Mouse (Mus musculus): Measurements from ENCODE around the gene Ucn2. TPM values are rescaled to one million over a fixed set of nuclear protein-coding genes. Genes with fewer than 3 reads are reported as not detected.

The Ucn2 gene
- polyA plus RNA-seq, 1 experiment = 0.38 TPM

DNA sequence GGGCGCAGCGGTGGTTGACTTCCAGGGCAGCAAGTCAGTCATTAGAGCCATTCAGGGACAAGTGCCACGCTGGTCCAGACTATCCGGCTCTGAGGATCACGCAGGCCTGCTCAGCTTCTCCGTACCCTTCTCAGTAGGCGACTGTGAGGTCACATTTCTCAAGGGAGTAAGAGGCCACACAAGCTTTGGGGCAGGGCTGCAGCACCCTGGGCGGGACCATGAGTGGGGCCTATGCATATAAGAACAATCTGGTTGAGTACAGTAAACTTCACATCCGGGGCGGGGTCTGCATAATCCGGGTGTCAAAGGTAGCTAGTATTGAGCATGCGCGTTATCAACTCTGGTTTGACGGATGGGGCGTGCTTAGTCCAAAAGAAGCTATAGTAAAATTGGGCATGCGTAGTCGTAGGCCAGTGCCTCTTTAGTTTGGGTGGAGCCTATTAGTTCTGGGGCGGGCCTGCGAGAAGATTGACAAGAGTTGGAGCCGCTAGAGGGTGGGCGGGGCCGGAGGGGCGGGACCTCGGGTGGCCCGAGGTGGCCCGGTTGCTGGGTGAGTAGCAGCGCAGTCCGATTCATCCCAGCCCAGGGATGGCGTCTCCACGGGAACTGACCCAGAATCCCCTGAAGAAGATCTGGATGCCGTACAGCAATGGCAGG lies 5.7 kb downstream of the Ucn2 start, which contains the start of gene Pfkfb4:
TSS of gene Pfkfb4 (plus strand) at position 351 of the 657 bp plus-strand sequence.
- DNase-seq (ENCODE audit: extremely low spot score in 1 of 2, low spot score in 1 of 2) = peak; percentile 96 to 98

DNA sequence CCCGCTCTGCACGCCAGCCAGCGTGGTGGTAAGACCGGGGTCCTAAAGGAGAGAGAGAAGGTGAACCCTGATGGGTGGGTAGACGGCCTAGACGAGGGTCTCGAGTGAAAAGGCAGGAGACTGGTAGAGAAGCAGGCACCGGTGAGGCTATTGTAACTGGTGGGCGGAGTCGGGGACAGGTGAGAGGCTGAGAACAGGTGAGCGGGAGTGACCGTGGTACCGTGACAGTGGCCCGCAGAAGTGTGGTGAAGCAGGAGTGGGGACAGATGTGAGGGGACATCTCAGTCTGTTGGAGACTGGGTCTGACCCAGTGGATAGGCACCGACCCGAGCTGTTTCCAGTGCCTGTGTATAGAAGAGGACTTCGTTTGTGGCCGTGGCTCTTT lies 6.3 kb downstream of the Ucn2 start:
- DNase-seq (ENCODE audit: extremely low spot score in 1 of 2, low spot score in 1 of 2) = no peak

DNA sequence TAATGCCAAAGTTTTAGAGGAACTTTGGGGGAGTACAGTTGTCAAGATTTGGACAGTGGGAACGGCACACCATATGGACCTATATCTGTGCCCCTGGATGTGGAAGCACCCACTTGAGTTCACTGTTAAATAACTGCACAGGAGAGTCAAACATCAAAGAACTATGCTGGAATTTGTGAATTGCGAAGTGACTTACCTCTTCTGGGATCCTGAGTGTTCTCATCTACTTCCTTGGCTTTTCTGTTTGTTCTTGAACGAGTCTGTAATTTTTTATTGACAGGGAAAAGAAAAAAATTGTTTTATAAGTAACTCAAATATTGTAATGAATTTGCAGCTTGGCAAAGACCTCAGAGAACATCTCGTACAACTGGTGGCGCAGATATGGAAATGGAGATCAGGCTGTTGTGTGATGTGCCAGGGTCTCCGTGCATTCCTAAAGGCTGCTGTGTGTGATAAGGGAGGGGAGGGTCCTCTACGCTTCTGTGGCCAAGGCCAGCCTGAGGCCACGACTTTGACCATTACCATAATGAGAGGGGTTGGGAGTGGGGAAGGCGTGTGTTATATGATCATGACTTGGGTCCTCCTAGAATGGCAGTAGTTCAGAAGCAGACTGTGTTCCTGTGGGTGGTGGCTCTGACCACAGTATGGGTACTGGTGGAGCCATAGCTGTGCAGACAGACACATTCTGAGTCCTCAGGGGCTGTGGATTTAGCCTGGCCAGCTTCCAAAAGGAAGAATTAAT lies 7.0 kb downstream of the Ucn2 start:
- no peak for DNase-seq (ENCODE audit: extremely low spot score in 1 of 2, low spot score in 1 of 2)

DNA sequence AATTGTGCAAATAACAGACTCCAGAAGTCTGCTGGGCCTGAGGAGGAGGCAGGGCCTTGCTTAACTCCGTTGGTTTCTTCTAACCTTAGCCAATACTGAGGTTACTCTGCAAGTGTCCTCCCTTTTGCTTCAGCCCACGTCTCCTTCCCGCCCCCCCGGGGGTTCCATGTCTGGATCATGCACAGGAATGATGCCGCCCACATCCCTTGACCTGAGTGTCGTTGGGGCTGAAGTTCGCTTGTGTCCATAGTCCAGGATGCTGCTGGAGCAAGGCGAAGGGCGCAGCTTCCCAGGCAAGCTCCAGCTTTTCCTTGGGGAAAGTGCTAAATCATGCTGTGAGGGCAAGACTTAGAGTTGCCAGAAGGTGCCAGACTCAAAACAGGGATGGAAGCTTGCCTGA lies 10.6 kb downstream of the Ucn2 start:
- no peak for DNase-seq (ENCODE audit: extremely low spot score in 1 of 2, low spot score in 1 of 2)

DNA sequence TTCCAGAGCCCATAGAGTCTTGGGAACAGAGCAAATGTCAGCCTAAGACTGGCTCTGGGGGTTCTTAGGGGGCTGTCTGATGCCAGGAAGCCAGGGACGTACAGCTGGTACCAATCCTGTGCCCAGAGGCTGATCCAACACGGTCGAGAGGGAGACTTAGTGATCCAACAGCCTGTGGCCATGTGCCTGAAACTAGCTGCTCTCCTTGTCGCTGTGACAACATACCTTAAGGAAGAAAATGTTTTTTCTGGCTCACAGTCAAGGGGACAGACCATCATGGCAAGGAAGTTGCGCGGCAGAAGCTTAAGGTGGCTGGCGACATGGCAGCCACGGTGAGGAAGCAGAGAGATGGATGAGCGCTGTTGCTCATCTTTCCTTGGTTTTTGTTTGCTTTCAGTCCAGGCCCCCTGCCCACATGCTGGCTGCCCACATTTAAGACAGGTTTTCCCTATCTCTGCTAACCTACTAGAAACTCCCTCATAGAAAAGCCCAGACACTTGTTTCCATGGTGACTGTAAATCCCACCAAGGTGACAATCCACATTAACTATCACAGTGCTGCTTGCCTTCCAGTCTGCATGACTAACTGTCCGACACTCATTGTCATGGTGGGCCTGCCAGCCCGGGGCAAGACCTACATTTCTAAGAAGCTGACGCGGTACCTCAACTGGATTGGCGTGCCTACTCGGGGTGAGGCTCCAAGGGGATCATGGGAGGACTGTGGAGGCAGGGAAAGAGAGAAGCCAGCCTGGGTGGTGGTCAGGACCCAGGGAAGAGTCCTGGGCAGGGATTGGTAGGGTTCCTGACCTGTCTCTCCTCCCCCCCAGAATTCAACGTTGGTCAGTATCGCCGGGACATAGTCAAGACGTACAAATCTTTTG lies 12.7 kb downstream of the Ucn2 start:
- DNase-seq (ENCODE audit: extremely low spot score in 1 of 2, low spot score in 1 of 2) = peak in 1 of 2 experiments; percentile 33

DNA sequence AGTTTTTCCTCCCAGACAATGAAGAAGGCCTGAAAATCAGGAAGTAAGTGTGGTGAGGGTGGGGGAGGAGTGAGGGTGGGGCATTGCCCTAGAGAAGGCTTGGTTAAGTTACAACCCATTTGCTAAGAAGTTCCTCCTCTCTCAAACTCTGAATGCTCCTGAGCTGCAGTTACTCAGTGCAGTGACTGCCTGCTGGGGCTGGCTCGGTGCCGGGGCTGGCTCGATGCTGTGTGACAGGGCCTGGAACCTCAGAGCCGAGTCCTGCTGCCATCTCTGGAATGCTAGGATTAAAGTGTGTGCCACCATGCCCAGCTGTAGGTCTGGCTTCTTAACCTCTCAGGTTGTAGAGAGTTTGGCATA lies 13.3 kb downstream of the Ucn2 start:
- no peak for DNase-seq (ENCODE audit: extremely low spot score in 1 of 2, low spot score in 1 of 2)

DNA sequence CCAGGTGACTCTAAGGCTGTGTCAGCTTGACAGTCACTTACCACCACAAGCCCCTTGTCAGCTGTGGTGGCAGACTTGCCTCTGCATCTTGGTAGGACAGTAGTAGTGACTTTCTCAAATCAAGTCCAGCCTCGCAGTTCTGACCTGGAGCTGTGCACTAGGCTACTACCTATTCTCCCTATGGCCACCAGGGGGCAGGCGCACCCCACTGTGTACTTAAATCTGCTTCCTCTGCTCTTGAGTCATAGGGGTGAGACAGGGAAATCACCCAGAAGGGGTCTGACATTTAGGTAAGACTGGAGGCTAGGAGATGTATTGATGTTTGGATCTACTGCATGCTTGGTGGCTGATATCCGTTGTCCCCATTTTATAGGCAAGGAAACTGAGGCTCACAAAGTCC lies 14.9 kb downstream of the Ucn2 start:
- DNase-seq (ENCODE audit: extremely low spot score in 1 of 2, low spot score in 1 of 2) = peak in 1 of 2 experiments; percentile 80

DNA sequence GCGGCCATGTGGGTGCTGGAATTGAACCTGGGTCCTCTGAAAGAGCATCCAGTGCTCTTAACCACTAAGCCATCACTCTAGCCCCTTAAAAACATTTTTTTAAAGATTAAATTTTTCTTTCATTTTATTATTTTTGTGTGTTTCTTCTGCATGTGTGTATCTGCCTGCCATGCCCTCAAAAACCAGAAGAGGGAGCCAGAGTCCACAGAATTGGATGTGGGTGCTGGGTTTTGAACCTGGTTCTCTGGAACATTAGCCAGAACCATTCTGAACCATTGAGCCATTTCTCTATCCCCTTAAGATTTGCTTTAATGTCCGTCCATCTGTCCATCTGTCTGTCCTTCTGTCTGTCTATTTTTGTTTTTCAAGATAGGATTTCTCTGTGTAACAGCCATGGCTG lies 17.4 kb downstream of the Ucn2 start:
- DNase-seq (ENCODE audit: extremely low spot score in 1 of 2, low spot score in 1 of 2) = peak in 1 of 2 experiments; percentile 74

DNA sequence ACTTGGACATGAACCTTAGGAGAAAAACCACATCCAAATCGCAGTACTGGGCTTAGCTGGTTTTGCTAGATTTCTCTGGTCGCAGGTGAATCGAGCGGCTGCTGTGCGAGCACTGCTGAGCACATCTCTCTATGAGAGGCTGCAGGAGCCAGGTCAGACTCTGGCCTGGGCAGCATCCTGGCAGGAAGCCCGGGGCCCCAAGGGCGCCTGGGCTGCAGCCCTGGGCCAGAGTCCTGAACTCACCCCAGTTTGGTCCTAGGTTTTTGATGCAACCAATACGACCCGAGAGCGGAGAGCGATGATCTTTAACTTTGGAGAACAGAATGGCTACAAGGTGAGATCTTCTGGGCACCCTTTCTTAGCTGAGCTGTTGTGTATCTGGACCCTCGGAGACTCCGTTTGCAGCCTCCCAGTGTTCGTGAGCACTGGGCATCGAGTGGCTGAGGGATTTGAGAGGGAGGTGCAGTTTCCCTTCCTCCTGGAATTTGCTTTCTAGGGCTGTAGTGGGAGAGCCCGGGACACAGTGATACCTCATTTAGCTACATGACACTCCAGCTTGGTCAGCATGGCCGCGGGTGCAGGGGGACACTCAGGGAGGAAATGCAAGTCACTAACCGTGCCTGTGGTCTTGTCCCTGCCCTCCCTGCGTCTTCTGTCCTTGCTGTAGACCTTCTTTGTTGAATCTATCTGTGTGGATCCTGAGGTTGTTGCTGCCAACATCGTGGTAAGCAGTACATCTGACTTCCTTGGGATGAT lies 21.4 kb downstream of the Ucn2 start:
- DNase-seq (ENCODE audit: extremely low spot score in 1 of 2, low spot score in 1 of 2) = no peak

DNA sequence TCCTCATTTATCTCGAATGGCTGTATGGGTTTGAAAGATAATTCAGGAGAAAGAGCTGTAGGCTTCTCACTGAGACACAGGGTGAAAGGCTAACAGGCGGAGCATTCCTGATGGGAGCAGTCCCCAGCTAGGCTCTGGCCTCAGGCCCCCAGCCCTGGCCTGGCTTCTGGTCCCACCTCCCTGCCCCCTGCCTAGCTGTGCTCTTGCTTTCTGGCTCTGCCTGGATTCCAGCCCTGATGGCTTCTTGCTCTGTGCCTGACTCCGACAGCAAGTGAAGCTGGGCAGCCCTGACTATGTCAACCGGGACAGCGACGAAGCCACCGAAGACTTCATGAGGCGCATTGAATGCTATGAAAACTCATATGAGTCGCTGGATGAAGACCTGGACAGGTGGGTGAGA lies 22.3 kb downstream of the Ucn2 start:
- no peak for DNase-seq (ENCODE audit: extremely low spot score in 1 of 2, low spot score in 1 of 2)

DNA sequence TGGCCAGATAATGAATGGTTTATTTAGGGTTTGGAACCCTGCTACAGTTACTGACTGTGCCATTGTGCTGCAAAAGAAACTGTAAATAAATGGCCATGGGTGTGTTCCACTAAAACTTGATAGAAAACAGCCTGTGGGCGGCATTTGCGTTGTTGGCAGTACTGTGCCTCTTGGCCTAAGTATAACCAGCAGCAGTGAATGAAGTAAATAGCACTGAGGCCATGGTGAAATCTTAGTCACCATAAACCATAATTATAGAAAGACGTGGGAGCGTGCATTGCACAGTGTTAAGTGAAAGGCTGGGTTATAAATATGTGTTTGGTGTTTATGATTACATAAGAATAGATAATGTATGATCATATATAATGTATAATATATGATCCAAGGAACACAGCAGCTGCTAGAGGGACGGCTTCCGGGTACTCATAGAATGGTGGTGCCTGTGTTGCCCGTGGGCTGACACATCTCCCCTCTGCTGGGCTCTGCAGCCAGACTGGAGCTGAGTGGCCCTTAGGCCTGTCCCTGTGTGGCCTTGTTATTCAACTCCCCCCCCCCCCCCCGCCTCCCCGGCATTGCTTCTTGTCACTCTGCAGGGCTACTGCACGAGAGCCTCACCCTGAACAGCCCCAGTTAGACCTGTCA lies 23.3 kb downstream of the Ucn2 start:
- DNase-seq (ENCODE audit: extremely low spot score in 1 of 2, low spot score in 1 of 2) = peak; percentile 63 to 76

DNA sequence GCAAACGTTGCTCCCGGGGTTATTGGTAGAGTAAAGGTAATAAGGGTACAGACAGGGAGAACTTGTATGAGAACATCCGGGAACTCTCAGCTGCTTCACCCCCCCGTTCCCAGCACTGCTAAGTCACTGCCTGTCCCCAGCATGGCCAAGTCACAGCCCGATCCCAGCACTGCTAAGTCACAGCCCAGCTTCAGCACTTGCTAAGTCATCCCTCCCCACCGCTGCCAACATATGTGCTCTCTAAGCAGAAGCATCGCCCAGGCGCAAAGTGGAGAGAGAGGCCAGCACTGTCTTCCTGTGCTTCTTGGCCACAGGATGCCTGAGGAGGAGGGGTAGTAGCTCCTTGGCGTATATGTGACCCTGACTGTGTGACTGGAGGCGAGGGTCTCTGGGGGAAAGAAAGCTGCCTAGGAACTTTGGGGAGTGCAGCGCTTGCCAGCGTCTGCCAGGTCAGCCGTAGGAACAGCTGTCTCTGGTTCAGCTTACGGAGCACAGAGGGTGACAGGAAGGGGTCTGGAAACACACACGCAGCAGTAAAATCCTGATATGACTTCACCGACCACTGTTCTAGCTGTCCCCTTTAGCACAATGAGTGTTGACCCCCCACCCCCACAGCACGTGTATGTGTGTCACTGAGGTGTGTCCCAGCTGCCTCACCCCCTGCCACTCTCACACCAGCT lies 24.0 kb downstream of the Ucn2 start:
- peak in 1 of 2 experiments; percentile 70 for DNase-seq (ENCODE audit: extremely low spot score in 1 of 2, low spot score in 1 of 2)

DNA sequence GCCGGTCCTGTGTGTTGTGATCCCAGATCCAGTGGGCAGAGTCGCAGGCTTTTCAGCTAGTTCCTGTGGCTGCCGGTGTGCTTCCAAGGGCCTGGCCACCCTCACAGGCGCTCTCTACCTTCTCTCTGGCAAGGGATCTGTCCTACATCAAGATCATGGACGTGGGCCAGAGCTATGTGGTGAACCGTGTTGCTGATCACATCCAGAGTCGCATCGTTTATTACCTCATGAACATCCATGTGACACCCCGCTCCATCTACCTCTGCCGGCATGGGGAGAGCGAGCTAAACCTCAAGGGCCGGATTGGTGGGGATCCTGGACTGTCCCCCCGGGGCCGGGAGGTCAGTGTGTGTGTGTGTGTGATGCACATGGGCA lies 24.5 kb downstream of the Ucn2 start:
- no peak for DNase-seq (ENCODE audit: extremely low spot score in 1 of 2, low spot score in 1 of 2)

DNA sequence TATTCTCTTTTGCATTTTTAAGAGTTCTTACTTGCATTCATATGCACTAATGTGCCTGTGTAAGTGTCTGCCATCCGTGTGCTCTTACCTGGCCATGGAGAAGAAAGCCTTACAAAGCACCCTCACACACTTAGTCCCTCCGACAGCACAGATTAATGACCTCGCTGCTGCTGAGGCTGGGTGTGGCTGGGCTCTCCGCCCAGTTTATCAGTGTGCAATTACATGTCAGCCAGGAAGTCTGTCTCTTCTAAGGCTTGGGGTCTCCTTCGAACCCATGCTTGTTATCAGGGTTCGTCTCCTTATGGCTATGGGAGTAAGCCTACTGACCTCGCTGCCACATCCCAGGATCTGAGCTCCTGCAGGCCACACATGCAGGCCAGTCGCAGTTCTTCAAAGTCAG lies 29.6 kb downstream of the Ucn2 start:
- DNase-seq (ENCODE audit: extremely low spot score in 1 of 2, low spot score in 1 of 2) = no peak

DNA sequence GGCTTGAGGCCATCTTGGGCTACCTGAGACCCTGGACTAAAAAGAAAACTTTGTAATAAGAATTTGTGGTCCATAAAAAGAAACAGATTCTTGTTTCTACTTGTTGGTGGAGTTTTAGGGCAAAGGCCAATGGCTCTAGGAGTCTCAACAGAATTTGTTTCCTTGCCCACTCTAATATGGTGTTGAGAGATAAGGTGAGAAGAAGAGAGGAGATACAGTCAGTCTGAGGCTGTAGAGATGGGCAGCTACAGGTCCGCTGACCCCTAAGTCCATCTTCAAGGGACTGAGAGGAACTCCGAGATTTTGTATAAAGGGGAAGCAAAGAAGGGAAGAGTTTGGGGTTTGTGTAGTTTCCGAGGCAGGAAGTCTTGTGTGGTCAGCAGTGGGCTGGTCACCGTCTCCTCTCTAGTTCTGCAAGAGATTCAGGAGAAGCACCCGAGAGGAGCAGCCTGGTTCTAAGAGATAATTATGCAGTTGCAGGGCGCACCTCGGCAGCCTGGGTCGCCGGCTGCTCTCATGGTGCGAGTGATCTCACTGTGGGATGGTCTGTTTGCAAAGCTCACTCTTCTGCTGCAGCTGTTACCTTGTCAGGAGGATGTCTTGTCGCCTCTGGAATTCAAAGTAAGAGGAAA lies 31.3 kb downstream of the Ucn2 start:
- no peak for DNase-seq (ENCODE audit: extremely low spot score in 1 of 2, low spot score in 1 of 2)

DNA sequence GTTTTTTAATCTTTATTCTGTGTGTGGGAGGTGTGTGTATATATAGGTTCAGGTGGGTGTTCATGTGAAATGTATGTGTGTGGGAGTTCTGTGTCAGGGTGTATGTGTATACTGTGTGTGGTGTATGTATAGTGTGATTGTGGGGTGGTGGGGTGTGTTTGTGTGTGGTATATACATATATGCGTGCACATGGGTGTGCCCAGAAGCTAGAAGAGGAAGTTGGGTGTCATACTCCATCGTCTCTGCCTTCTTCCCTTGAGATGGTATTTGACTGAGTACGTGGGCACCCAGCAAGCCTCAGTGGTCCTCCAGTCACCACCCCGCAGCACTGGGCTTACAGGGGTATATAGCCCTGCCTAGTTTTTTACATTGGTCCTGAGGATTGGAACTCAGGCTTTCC lies 35.6 kb downstream of the Ucn2 start:
- DNase-seq (ENCODE audit: extremely low spot score in 1 of 2, low spot score in 1 of 2) = no peak

DNA sequence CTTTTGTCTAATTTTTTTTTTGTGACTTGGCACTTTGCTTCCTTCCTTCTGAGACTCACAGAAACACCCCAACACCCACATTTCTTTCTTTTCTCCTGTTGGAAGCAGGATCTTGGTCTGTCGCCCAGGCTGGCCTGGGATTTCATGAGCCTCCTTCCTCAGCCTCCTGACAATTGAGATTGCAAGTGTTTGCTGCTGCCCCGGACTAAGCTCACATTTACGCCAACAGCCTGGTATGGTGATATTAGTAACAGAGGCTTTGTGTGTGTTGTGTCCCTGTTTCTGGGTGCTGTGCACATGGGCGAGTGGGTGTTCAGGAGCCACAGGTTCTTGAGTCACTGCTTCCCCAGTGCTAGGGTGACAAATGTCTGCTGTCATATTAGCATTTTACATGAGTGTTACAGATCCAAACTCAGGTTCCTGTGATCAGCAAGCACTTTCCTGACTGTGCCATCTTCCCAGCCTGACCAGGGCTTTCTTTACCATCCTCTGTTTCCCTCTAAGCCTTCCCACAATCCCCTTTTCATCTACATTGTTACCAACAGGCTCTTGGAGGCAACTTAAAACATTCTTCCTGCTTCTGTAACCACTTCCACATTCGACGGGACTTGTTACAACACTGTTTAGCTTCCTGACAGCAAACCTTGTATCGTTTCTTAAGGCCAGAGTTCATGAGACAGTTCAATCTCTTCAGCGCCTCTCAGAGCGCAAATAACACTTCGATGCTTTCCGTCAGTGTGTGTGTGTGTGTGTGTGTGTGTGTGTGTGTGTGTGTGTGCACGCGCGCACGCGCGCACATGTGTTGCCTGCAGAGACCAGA lies 37.3 kb downstream of the Ucn2 start:
- DNase-seq (ENCODE audit: extremely low spot score in 1 of 2, low spot score in 1 of 2) = peak; percentile 59 to 76

DNA sequence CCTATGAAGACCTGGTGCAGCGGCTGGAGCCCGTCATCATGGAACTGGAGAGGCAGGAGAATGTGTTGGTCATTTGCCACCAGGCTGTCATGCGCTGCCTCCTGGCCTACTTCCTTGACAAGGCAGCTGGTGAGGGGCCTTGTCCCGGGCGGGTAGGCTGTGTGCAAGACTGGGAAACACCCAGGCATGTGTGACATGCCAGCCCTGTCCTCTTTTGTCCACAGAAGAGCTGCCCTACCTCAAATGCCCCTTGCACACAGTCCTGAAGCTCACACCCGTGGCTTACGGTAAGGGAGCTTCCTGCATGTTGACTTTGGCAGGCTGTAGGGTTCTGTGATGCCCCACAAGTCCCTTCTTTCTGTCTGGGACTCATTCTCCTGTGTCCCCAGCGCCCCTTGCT lies 41.7 kb downstream of the Ucn2 start:
- no peak for DNase-seq (ENCODE audit: extremely low spot score in 1 of 2, low spot score in 1 of 2)

All from frontal cortex, adult 2 months (tissue).